Mouse (Mus musculus): Measurements from ENCODE around the gene Atg4d. TPM values are rescaled to one million over a fixed set of nuclear protein-coding genes. Genes with fewer than 3 reads are reported as not detected.
"Not testable (repeated sequence)": the region's sequence is repeated elsewhere in the genome, so short reads cannot be mapped to it uniquely, and the experiment has no call there.

The Atg4d gene
- polyA plus RNA-seq, 1 experiment from 2014 or later: 51.2 TPM

DNA sequence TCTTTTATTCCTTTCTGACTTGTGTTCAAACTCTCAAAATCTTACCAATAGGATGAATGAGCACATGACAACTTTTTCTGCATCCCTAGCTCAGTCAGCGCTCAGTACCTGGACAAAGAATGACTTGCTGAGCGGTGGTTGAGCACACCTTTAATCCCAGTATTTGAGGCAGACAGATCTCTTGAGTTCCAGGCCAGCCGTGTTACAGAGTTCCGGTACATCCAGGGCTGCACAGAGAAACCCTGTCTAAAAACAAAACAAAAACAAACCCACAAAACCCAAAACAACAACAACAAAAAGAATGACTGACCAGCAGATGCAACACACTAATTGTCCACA lies 55.2 kb downstream of the Atg4d start:
- Histone ChIP-seq H3K27ac (ENCODE audit: low read depth) (0 out of 2 replicates have a peak overlapping the region, but pooled peaks have one; percentile 73), H3K4me1 (ENCODE audit: insufficient read depth) (peaks cover 22% of the 10 kb centered on the region)
- WGBS (ENCODE audit: insufficient replicate concordance): 30% methylated on average over 4 of the region's 4 CpGs

DNA sequence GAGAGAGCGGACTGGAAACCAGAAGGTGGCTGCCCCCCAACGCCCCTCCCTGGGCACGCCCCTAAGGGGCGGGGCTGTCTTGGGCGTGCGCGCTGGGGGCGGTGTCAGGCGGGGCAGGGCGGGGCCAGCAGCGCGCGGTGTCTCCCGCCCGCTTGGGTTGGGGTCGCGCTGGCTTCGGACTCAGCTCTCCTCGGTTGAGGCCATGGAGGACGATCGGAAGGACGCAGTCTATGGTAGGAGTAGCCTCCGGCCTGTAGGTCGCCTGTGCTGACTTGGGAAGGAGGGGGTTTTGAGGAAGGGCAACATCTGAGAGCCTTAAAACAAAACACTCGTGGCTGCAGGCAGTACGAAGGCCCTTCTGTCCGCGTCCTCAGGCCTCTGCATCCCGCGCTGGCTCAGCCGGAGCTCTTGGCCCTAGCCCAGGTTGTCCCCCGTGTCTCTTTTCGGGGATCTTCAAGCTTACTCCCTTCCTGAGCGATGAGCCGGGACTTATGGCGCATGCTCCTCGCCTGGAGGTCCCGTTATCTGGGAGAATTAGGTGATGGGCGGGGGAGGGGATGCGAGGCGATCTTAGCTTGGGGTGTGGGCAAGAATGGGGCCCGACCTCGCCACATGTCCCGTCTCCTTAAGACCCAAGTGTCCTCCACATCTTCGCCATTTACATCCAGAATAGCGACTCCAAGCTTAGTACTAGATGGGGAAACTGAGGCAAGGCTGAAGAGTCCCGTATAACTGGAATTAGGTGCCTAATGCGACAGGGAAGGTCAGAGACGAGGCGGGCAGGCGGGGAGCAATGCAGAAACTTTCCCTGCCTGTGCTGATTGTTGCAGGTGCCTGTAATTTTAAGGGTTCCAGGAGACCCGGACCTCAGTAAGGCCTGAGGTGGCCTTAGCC lies 55.8 kb downstream of the Atg4d start, which contains the start of gene Slc44a2:
TSS of gene Slc44a2 (plus strand) at position 80 of the 894 bp plus-strand sequence.
- 2% methylated on average over 51 of the region's 52 CpGs for WGBS (ENCODE audit: insufficient replicate concordance)
- DNase-seq: peak; percentile 92
- peak; percentile 91 for ATAC-seq
- peak within 1 kb of the TSS; percentile 62 for H3K4me3 ChIP-seq (ENCODE audit: low read depth, low read length)
- peak within 1 kb of the TSS; percentile 68 for H3K9ac ChIP-seq (replicated peaks)
- TF ChIP-seq EP300 (IDR thresholded peaks at IDR 0.05; ENCODE audit: low read depth): no peak
- no peak for TF ChIP-seq CTCF (IDR thresholded peaks at IDR 0.05; ENCODE audit: low read depth)
- H3K4me2 ChIP-seq (ENCODE audit: low read depth, low read length): peak within 1 kb of the TSS; percentile 76
- peak within 1 kb of the TSS; percentile 73 for H3K27ac ChIP-seq (ENCODE audit: low read depth)
- H3K36me3 ChIP-seq (replicated peaks; ENCODE audit: insufficient read depth, low read length): no peaks in the 10 kb centered on the region; the same call in 1 of the 2 replicates
- peaks cover 22% of the 10 kb centered on the region for H3K4me1 ChIP-seq (ENCODE audit: insufficient read depth)
- no peaks in the 10 kb centered on the region for H3K9me3 ChIP-seq (ENCODE audit: low read length)
- no peaks in the 10 kb centered on the region for H3K27me3 ChIP-seq (ENCODE audit: insufficient read depth, low read length)

More for the DNA sequence above, 55.2 kb downstream of the Atg4d start:
- Histone ChIP-seq H3K9me3 (ENCODE audit: low read length) (no peaks in the 10 kb centered on the region), H3K9ac (replicated peaks) (peak overlapping the region; percentile 32; the same call in 1 of the 2 replicates), H3K27me3 (ENCODE audit: insufficient read depth, low read length) (no peaks in the 10 kb centered on the region), H3K4me2 (ENCODE audit: low read depth, low read length) (peak overlapping the region; percentile 76), H3K4me3 (ENCODE audit: low read depth, low read length) (peak overlapping the region; percentile 62), H3K36me3 (replicated peaks; ENCODE audit: insufficient read depth, low read length) (no peaks in the 10 kb centered on the region; the same call in 1 of the 2 replicates)
- DNase-seq: no peak
- TF ChIP-seq CTCF (IDR thresholded peaks at IDR 0.05; ENCODE audit: low read depth): no peak
- TF ChIP-seq EP300 (IDR thresholded peaks at IDR 0.05; ENCODE audit: low read depth): no peak
- ATAC-seq: peak; percentile 30

DNA sequence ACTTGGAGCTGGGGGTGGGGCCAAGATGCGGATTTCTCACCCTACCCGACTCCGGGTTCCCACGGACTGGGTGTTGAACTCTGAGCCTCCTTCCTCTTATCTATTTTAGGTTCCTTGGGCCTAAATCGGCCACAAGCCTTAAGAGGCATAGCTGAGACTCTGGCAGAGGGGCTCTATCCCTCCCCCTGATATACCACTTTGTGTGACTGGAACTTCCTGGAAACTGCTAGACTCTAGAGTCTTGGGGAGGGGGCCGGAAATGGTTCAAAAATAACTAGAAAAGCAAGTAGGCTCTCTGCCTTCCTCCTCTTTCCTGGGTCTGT lies 56.4 kb downstream of the Atg4d start:
- no peaks in the 10 kb centered on the region for H3K27me3 ChIP-seq (ENCODE audit: insufficient read depth, low read length)
- WGBS (ENCODE audit: insufficient replicate concordance): 9% methylated on average over 6 of the region's 6 CpGs
- no peaks in the 10 kb centered on the region for H3K9me3 ChIP-seq (ENCODE audit: low read length)
- peak overlapping the region; percentile 62 for H3K4me3 ChIP-seq (ENCODE audit: low read depth, low read length)
- peak; percentile 26 for ATAC-seq
- peak; percentile 62 for DNase-seq
- no peak for TF ChIP-seq CTCF (IDR thresholded peaks at IDR 0.05; ENCODE audit: low read depth)
- no peak for TF ChIP-seq EP300 (IDR thresholded peaks at IDR 0.05; ENCODE audit: low read depth)
- peak overlapping the region; percentile 76 for H3K4me2 ChIP-seq (ENCODE audit: low read depth, low read length)
- peak overlapping the region; percentile 73 for H3K27ac ChIP-seq (ENCODE audit: low read depth)
- peak overlapping the region; percentile 68 for H3K9ac ChIP-seq (replicated peaks)
- no peaks in the 10 kb centered on the region; the same call in 1 of the 2 replicates for H3K36me3 ChIP-seq (replicated peaks; ENCODE audit: insufficient read depth, low read length)
- peaks cover 22% of the 10 kb centered on the region for H3K4me1 ChIP-seq (ENCODE audit: insufficient read depth)

DNA sequence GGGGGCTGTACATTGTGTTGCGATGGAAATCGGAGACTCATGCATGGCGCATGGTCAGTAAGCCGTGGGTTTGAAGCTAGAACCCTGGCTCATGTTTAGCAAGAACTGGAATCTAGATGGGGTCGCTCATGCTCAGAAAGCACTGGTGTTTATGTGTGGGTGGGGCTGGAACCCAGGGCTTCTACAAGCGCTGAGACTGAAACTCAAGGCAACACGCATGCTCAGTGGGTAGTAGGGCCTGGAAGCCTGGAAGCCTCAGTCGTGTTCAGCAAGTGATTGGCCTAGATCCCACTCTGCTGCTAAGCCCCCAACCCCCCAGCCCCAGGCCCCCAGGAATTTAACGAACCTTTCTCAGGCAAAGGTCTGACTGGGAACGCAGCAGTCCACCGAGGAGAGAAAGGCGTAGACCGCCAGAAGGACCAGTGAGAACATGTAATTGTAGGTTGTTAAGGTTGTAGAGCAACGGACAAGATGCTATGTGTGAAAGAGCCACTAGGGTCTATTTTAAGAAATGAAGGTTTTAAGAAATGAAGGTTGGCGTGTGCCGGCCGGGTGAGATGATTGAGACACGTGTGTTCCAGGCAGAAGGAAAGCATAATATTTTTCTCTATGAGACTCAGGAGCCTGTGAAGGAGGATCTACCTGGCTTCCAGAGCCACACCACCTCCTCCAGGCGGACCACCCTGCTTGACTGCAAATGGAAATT lies 57.3 kb downstream of the Atg4d start:
- no peak for TF ChIP-seq CTCF (IDR thresholded peaks at IDR 0.05; ENCODE audit: low read depth)
- 72% methylated on average over 19 of the region's 19 CpGs for WGBS (ENCODE audit: insufficient replicate concordance)
- H3K4me1 ChIP-seq (ENCODE audit: insufficient read depth): peaks cover 22% of the 10 kb centered on the region
- no peaks in the 10 kb centered on the region for H3K27me3 ChIP-seq (ENCODE audit: insufficient read depth, low read length)
- H3K36me3 ChIP-seq (replicated peaks; ENCODE audit: insufficient read depth, low read length): no peaks in the 10 kb centered on the region; the same call in 1 of the 2 replicates
- no peak for DNase-seq
- no peaks in the 10 kb centered on the region for H3K9me3 ChIP-seq (ENCODE audit: low read length)
- peak overlapping the region; percentile 62; the same call in 1 of the 2 replicates for H3K4me3 ChIP-seq (ENCODE audit: low read depth, low read length)
- peak overlapping the region; percentile 73; the same call in 1 of the 2 replicates for H3K27ac ChIP-seq (ENCODE audit: low read depth)
- H3K9ac ChIP-seq (replicated peaks): peak overlapping the region; percentile 68; the same call in 1 of the 2 replicates
- peak overlapping the region; percentile 76 for H3K4me2 ChIP-seq (ENCODE audit: low read depth, low read length)
- no peak for ATAC-seq

DNA sequence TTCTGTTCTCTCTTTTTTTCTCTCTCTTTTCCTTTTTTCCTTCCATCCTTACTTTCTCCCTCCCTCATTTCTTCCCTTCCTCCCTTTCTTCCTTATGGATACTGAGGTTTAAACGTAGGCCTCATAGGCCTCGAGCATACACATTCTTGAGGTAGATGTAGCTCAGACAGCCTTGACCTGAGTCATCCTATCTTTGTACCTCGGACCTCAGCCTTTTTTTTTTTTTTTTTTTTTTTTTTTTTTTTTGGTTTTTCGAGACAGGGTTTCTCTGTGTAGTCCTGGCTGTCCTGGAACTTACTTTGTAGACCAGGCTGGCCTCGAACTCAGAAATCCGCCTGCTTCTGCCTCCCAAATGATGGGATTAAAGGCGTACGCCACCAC lies 57.8 kb downstream of the Atg4d start:
- not testable (repeated sequence) for DNase-seq; H3K9me3 ChIP-seq (ENCODE audit: low read length); H3K27me3 ChIP-seq (ENCODE audit: insufficient read depth, low read length); H3K4me3 ChIP-seq (ENCODE audit: low read depth, low read length); ATAC-seq; H3K27ac ChIP-seq (ENCODE audit: low read depth); H3K36me3 ChIP-seq (replicated peaks; ENCODE audit: insufficient read depth, low read length); H3K9ac ChIP-seq (replicated peaks)
- WGBS (ENCODE audit: insufficient replicate concordance): 69% methylated on average over 8 of the region's 8 CpGs
- Histone ChIP-seq H3K4me1 (ENCODE audit: insufficient read depth) (peaks cover 28% of the 10 kb centered on the region), H3K4me2 (ENCODE audit: low read depth, low read length) (0 out of 2 replicates have a peak overlapping the region, but pooled peaks have one; percentile 11)

DNA sequence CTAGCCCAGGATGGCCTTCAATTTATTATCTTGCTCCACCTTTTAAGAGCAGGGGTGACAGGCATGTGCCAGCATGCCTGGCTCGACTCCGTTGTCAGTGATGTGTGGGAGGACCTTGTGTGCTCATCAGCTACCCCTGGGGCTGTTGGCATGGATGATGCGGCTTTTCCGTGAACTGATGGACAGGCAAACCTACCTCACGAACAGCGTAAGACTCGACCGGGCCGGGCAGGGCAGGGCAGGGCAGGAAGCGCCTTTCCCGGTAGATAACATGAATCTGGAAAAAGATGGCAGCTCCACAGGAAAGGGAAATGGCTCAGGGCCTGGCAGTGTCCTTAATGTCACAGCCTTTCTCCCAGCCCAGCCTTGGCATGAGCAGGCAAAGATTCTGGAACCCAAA lies 59.2 kb downstream of the Atg4d start:
- no peak; the same call in 1 of the 2 replicates for TF ChIP-seq EP300 (IDR thresholded peaks at IDR 0.05; ENCODE audit: low read depth)
- TF ChIP-seq CTCF (IDR thresholded peaks at IDR 0.05; ENCODE audit: low read depth): no peak
- H3K27ac ChIP-seq (ENCODE audit: low read depth): no peak overlapping the region
- H3K9ac ChIP-seq (replicated peaks): no peak overlapping the region
- DNase-seq (no peak), ATAC-seq (no peak)
- H3K9me3 ChIP-seq (ENCODE audit: low read length): no peaks in the 10 kb centered on the region
- no peaks in the 10 kb centered on the region; the same call in 1 of the 2 replicates for H3K36me3 ChIP-seq (replicated peaks; ENCODE audit: insufficient read depth, low read length)
- H3K4me3 ChIP-seq (ENCODE audit: low read depth, low read length): no peak overlapping the region
- no peaks in the 10 kb centered on the region for H3K27me3 ChIP-seq (ENCODE audit: insufficient read depth, low read length)
- WGBS (ENCODE audit: insufficient replicate concordance): 60% methylated on average over 11 of the region's 11 CpGs
- H3K4me2 ChIP-seq (ENCODE audit: low read depth, low read length): no peak overlapping the region
- H3K4me1 ChIP-seq (ENCODE audit: insufficient read depth): peaks cover 34% of the 10 kb centered on the region

Other genes with a start within 250 kb of the Atg4d start
- 12.7 and 13.6 TPM in 2 replicates for gene Icam1, start 249.3 kb upstream of the Atg4d start, polyA plus RNA-seq (2015; fragmentation: Nextera tagmentation; extraction: Ambion mirVana)
- 57.7 and 58.5 TPM in 2 replicates for gene Icam4, start 235.9 kb upstream of the Atg4d start, polyA plus RNA-seq (2015; fragmentation: Nextera tagmentation; extraction: Ambion mirVana)
- 0.05 and 0.08 TPM in 2 replicates for gene Icam5, start 233.2 kb upstream of the Atg4d start, polyA plus RNA-seq (2015; fragmentation: Nextera tagmentation; extraction: Ambion mirVana)
- 0.51 TPM in 1 of 2 replicates, not detected in the other for gene Zglp1, start 198.2 kb upstream of the Atg4d start, polyA plus RNA-seq (2015; fragmentation: Nextera tagmentation; extraction: Ambion mirVana)
- gene Gm49373, start 192.2 kb upstream of the Atg4d start, polyA plus RNA-seq (2015; fragmentation: Nextera tagmentation; extraction: Ambion mirVana): 0.06 and 0.11 TPM in 2 replicates
- 26.7 and 29.9 TPM in 2 replicates for gene Fdx1l, start 191.7 kb upstream of the Atg4d start, polyA plus RNA-seq (2015; fragmentation: Nextera tagmentation; extraction: Ambion mirVana)
- 0.40 and 0.61 TPM in 2 replicates for gene Gm38431, start 173.3 kb upstream of the Atg4d start, polyA plus RNA-seq (2015; fragmentation: Nextera tagmentation; extraction: Ambion mirVana)
- gene Raver1, start 173.3 kb upstream of the Atg4d start, polyA plus RNA-seq (2015; fragmentation: Nextera tagmentation; extraction: Ambion mirVana): 8.3 and 9.5 TPM in 2 replicates
- gene Tyk2, start 134.1 kb upstream of the Atg4d start, polyA plus RNA-seq (2015; fragmentation: Nextera tagmentation; extraction: Ambion mirVana): 4.5 and 5.4 TPM in 2 replicates
- gene Cdc37, start 115.3 kb upstream of the Atg4d start, polyA plus RNA-seq (2015; fragmentation: Nextera tagmentation; extraction: Ambion mirVana): 81.1 and 84.1 TPM in 2 replicates
- gene Pde4a, start 99.6 kb upstream of the Atg4d start, polyA plus RNA-seq (2015; fragmentation: Nextera tagmentation; extraction: Ambion mirVana): 1.4 and 1.5 TPM in 2 replicates
- gene Keap1, start 25.9 kb upstream of the Atg4d start, polyA plus RNA-seq (2015; fragmentation: Nextera tagmentation; extraction: Ambion mirVana): 22.9 and 26.5 TPM in 2 replicates
- gene S1pr5, start 16.9 kb upstream of the Atg4d start, polyA plus RNA-seq (2015; fragmentation: Nextera tagmentation; extraction: Ambion mirVana): 0.08 and 0.17 TPM in 2 replicates
- 4.7 and 5.3 TPM in 2 replicates for gene Kri1, start 22.7 kb downstream of the Atg4d start, polyA plus RNA-seq (2015; fragmentation: Nextera tagmentation; extraction: Ambion mirVana)
- gene Cdkn2d, start 26.1 kb downstream of the Atg4d start, polyA plus RNA-seq (2015; fragmentation: Nextera tagmentation; extraction: Ambion mirVana): 74.3 and 76.6 TPM in 2 replicates
- 0.32 and 0.54 TPM in 2 replicates for gene Ap1m2, start 47.0 kb downstream of the Atg4d start, polyA plus RNA-seq (2015; fragmentation: Nextera tagmentation; extraction: Ambion mirVana)
- 12.8 and 14.4 TPM in 2 replicates for gene Slc44a2, start 55.4 kb downstream of the Atg4d start, polyA plus RNA-seq (2015; fragmentation: Nextera tagmentation; extraction: Ambion mirVana)
- 19.1 and 23.5 TPM in 2 replicates for gene Ilf3, start 102.6 kb downstream of the Atg4d start, polyA plus RNA-seq (2015; fragmentation: Nextera tagmentation; extraction: Ambion mirVana)
- gene Qtrt1, start 146.5 kb downstream of the Atg4d start, polyA plus RNA-seq (2015; fragmentation: Nextera tagmentation; extraction: Ambion mirVana): 11.3 and 13.7 TPM in 2 replicates
- gene Dnm2, start 159.6 kb downstream of the Atg4d start, polyA plus RNA-seq (2015; fragmentation: Nextera tagmentation; extraction: Ambion mirVana): 29.5 and 35.2 TPM in 2 replicates
- gene Tmed1, start 245.0 kb downstream of the Atg4d start, polyA plus RNA-seq (2015; fragmentation: Nextera tagmentation; extraction: Ambion mirVana): 34.6 and 38.0 TPM in 2 replicates

All from liver, postnatal 0 days (tissue).